Mouse (Mus musculus) cerebellum, adult 2 months (tissue): ENCODE results near the gene Gm29776.

Source experiments
- CTCF ChIP-seq: fragments of 200-500 bp; IDR thresholded peaks from 2 replicates; pipeline ENCODE4 v1.5.1; 2011; ENCODE audit warnings: low read depth, mild to moderate bottlenecking, control low read depth, low read length, moderate library complexity, borderline replicate concordance; ENCODE audit not compliant: insufficient read depth
- POLR2A ChIP-seq: fragments of 200-500 bp; IDR thresholded peaks from 2 replicates; pipeline ENCODE4 v1.6.1; 2011; ENCODE audit warnings: low read length, control low read depth, borderline replicate concordance; ENCODE audit not compliant: insufficient read depth

DNA sequence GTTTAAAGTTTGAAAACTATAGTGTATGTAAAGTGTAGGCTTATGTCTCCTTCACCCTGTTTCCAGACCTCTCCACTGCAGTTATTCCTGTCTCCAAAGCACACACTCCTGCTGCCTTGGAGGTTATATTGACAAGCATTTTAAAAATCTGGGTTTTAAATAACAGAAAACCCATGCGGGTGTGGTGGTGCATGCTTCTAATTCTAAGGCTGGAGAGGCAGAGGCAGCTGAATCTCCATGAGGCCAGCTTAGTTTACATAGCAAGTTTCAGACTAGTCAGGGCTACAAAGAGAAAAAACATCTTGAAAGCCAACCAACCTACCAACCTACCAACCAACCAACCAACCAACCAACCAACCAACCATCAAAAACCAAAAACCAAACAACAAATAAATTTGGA, 16.8 kb upstream of the Gm29776 start:
- TF ChIP-seq CTCF (no peak), POLR2A (no peak)
